Mouse (Mus musculus) ovary, adult 18-20 months (tissue): Measurements from ENCODE around the gene Fes.
"Not testable (repeated sequence)": the region's sequence is repeated elsewhere in the genome, so short reads cannot be mapped to it uniquely, and the experiment has no call there.

ENCODE experiments used
- DNase-seq: peaks from one replicate; pipeline ENCODE4 v3.0.0; 2022; ENCODE audit warnings: low spot score, mixed read lengths

Fes gene

GRCm38 (mm10) chr7:80404101-80404894 lies 16.6 kb upstream of the Fes start:
- DNase-seq, result no peak

GRCm38 (mm10) chr7:80403551-80403950 lies 15.8 kb upstream of the Fes start:
- DNase-seq, result peak; percentile 83

GRCm38 (mm10) chr7:80402651-80403321 lies 15.0 kb upstream of the Fes start:
- DNase-seq, result peak; percentile 60

GRCm38 (mm10) chr7:80401860-80402641 lies 14.3 kb upstream of the Fes start:
- no peak for DNase-seq

- DNase-seq, result no peak
These were observed 13.5 kb upstream of the Fes start for GRCm38 (mm10) chr7:80401041-80401859.

GRCm38 (mm10) chr7:80400571-80400970 lies 12.8 kb upstream of the Fes start:
- DNase-seq, result no peak

- peak; percentile 44 for DNase-seq
These were observed 12.4 kb upstream of the Fes start for GRCm38 (mm10) chr7:80400099-80400498.

GRCm38 (mm10) chr7:80398654-80399444 lies 11.1 kb upstream of the Fes start:
- no peak for DNase-seq

- no peak for DNase-seq
These were observed 10.2 kb upstream of the Fes start for GRCm38 (mm10) chr7:80397986-80398385.

GRCm38 (mm10) chr7:80396427-80396826 lies 8.7 kb upstream of the Fes start:
- DNase-seq, result not testable (repeated sequence)

- no peak for DNase-seq
These were observed 6.9 kb upstream of the Fes start for GRCm38 (mm10) chr7:80394600-80394999.

GRCm38 (mm10) chr7:80392119-80392518 lies 4.4 kb upstream of the Fes start:
- no peak for DNase-seq

GRCm38 (mm10) chr7:80387033-80387632 lies 613 bp downstream of the Fes start:
- DNase-seq, result no peak

- peak; percentile 63 for DNase-seq
These were observed 1.4 kb downstream of the Fes start for GRCm38 (mm10) chr7:80386235-80386930.

GRCm38 (mm10) chr7:80382919-80383318 lies 4.8 kb downstream of the Fes start:
- no peak for DNase-seq

- no peak for DNase-seq
These were observed 8.2 kb downstream of the Fes start for GRCm38 (mm10) chr7:80379531-80379930.

- no peak for DNase-seq
These were observed 10.3 kb downstream of the Fes start for GRCm38 (mm10) chr7:80377471-80377870.

- DNase-seq, result no peak
These were observed 11.6 kb downstream of the Fes start for GRCm38 (mm10) chr7:80376192-80376591.

- peak; percentile 45 for DNase-seq
These were observed 12.2 kb downstream of the Fes start for GRCm38 (mm10) chr7:80375376-80376039.
